Mouse (Mus musculus): ENCODE measurements around the gene Ccdc113. TPM values are rescaled to one million over a fixed set of nuclear protein-coding genes. Genes with fewer than 3 reads are reported as not detected.

Gene Ccdc113
- total RNA-seq, 1 experiment from 2014 or later, result not detected

- ATAC-seq (replicated peaks; ENCODE audit: insufficient number of reproducible peaks, low FRiP score, low TSS enrichment, poor library complexity, severe bottlenecking), result no peak
Observed at GRCm38 (mm10) chr8:95528750-95529310, 5.1 kb upstream of the Ccdc113 start.

- ATAC-seq (replicated peaks; ENCODE audit: insufficient number of reproducible peaks, low FRiP score, low TSS enrichment, poor library complexity, severe bottlenecking), result no peak
Observed at GRCm38 (mm10) chr8:95532206-95532605, 1.7 kb upstream of the Ccdc113 start.

DNA sequence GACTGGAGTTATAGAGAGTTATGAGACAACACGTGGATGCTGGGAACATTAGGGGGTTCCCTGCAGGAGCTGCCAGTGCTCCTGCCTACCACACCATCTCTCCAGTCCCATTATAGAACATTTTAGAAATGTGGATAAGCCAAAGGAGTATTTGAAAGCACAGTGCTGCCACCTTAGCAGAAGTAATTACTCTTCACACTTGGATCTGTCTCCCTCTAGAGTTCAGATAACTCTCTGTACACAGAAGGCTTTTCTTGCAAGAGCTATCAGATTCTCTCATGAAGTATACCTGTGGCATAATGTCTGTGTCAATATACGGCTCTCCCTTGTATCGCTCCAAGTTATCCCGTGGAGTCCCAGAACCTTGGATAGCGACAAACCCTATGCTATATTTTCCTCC is 5.6 kb downstream of the Ccdc113 start:
- no peak for ATAC-seq (replicated peaks; ENCODE audit: insufficient number of reproducible peaks, low FRiP score, low TSS enrichment, poor library complexity, severe bottlenecking)

DNA sequence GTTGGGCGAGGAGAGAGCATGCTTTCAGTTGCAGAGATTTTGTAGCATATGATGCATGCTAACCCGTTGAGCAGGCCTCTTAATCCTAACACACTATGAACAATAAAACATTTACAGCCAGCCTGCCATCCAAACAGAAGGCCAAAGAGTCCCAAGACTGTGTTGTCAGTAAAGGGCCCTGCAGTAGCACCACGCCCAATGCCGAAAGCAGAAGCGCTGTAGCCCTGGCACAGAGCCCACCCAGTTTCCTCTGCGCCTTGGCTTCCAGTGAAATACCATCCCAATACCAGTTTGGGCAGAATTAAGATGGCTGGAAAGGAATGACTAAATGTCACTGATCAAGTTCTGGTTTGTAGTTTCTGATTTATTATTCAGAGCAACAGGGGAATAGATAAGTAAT is 8.3 kb downstream of the Ccdc113 start:
- ATAC-seq (replicated peaks; ENCODE audit: insufficient number of reproducible peaks, low FRiP score, low TSS enrichment, poor library complexity, severe bottlenecking), result no peak

DNA sequence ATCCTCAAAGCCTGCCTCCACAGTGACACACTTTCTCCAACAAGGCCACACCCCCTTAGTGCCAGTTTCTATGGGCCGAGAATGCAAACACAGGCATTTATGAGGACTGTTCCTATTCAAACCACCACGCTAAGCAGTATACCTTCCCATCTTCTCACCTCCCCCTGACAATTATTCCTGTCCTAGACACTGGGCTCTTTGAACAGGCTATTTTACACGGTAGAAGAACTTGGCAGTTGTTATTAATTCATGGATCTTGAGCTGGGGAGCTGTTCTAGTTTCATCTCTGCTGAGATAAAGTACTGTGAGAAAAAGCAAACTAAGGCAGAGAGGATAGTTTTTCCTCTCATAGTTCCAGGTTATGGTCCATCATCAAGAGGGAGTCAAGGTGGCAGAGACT is 9.2 kb downstream of the Ccdc113 start:
- ATAC-seq (replicated peaks; ENCODE audit: insufficient number of reproducible peaks, low FRiP score, low TSS enrichment, poor library complexity, severe bottlenecking), result no peak

DNA sequence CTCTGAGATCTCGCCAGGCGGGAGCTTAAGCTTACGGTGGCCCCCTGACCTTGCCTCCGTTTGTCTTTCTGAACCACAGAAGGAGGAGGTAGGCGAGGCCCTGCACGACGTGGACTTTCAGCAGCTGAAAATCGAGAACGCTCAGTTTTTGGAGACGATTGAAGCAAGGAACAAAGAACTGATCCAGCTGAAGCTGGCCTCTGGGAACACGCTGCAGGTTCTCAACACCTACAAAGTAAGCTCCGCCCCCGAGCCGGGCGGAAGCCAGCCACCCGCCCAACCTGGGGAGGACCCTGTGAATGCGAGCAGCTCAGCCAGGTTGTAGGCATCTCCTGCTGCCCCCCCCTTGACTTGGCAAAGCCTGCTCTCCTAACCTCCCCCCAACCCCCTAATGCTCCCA is 11.9 kb downstream of the Ccdc113 start:
- ATAC-seq (replicated peaks; ENCODE audit: insufficient number of reproducible peaks, low FRiP score, low TSS enrichment, poor library complexity, severe bottlenecking), result no peak

GRCm38 (mm10) chr8:95546986-95547385 is 13.1 kb downstream of the Ccdc113 start:
- ATAC-seq (replicated peaks; ENCODE audit: insufficient number of reproducible peaks, low FRiP score, low TSS enrichment, poor library complexity, severe bottlenecking), result no peak

- no peak for ATAC-seq (replicated peaks; ENCODE audit: insufficient number of reproducible peaks, low FRiP score, low TSS enrichment, poor library complexity, severe bottlenecking)
Observed at GRCm38 (mm10) chr8:95547931-95548330, 14.0 kb downstream of the Ccdc113 start.

DNA sequence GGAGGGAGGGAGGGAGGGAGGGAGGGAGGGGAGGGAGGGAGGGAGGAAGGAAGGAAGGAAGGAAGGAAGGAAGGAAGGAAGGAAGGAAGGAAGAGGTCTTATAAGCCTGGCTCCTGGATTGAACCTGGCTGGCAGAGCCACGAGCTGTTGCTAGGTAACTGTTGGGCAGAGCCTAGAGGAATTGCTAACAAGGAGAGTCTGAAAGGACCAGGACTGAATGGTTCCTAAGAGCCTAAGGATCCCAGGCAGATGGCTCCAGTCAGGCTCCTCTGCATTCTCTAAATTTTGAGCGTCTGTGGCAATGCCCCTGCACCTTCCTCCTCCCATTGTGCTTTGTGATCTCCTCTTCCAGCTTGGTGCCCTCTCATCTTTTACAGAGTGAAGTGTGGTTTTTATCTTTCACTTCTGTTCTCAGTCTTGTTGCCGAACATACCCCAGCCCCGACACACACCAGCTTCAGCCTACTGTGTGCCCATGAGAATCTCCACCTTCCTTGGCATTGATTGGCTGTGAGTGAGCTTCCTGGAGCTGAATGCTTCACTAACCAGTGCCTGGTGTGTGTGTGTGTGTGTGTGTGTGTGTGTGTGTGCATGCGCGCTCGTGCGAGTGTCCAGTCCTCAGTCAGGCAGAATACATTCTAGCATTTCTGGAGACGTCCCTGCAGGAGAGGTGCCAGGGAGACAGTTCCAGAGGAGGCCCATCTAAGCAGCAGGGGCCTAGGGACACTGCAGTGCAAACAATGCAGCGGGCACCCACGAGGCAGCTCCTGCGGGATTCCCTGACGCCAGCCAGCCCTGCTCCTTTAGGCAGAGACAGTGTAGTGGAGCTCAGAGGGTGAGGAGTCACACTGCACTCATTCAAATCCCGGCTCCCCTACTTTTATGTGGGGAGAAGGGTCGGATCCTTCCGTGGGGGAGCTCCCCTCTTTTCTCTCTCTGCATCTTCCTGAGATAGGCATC is 16.3 kb downstream of the Ccdc113 start:
- ATAC-seq (replicated peaks; ENCODE audit: insufficient number of reproducible peaks, low FRiP score, low TSS enrichment, poor library complexity, severe bottlenecking), result no peak

GRCm38 (mm10) chr8:95551577-95551976 is 17.7 kb downstream of the Ccdc113 start:
- ATAC-seq (replicated peaks; ENCODE audit: insufficient number of reproducible peaks, low FRiP score, low TSS enrichment, poor library complexity, severe bottlenecking), result no peak

DNA sequence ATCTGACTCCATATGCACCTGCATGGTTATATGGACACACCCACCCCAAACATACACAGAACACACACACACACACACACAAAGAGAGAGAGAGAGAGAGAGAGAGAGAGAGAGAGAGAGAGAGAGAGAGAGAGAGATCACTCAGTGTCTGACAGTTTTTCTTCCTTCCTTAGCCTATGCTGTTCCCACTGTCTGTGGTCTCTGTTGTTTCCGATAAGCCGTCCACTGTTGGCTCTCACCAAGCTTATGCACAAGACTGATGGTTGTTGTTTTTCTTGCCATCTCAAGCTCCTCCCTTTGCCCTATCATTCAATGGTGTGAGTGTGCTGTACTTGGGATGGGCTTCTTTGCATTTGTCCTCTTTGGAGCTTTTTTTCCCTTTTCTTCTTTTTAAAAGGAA is 22.1 kb downstream of the Ccdc113 start:
- no peak for ATAC-seq (replicated peaks; ENCODE audit: insufficient number of reproducible peaks, low FRiP score, low TSS enrichment, poor library complexity, severe bottlenecking)

DNA sequence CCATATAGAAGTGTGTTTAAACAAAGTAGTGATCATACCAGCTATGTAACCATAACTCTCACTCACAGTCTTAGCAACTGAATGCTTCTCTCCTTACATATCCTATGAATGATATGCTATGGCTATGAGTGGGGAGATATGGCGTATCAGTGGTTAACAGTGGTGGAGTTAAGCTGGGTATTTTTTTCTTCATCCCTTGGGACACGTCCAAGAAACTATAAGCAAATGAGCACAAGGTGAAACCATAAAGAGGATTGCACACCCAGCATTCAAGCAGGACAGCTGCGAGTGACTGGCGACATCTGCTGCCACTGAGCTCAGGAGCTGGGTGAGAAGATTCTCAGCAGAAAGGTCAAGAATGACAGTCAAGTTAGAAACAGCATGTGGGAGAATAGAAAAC is 32.3 kb downstream of the Ccdc113 start:
- ATAC-seq (replicated peaks; ENCODE audit: insufficient number of reproducible peaks, low FRiP score, low TSS enrichment, poor library complexity, severe bottlenecking), result no peak

DNA sequence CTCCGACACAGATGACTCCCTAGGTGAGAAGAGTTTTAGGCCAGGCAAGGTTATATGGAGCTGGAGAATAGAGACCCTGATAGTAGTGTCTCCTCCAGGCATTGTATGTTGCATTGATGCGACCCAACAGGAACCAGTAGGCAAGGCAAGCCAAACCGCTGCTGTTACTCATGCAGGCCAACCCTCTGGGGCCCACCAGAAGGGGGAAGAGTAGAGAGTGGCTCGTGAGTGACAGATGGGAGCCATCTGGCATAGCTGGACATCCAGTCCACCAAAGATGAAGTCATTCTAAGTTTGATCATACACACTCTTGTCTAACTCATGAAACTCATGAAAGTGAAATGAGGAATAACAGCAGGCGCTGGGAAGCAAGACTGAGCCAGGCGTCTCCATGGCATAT is 32.9 kb downstream of the Ccdc113 start:
- no peak for ATAC-seq (replicated peaks; ENCODE audit: insufficient number of reproducible peaks, low FRiP score, low TSS enrichment, poor library complexity, severe bottlenecking)

- ATAC-seq (replicated peaks; ENCODE audit: insufficient number of reproducible peaks, low FRiP score, low TSS enrichment, poor library complexity, severe bottlenecking), result no peak
Observed at GRCm38 (mm10) chr8:95573146-95573545, 39.3 kb downstream of the Ccdc113 start.

DNA sequence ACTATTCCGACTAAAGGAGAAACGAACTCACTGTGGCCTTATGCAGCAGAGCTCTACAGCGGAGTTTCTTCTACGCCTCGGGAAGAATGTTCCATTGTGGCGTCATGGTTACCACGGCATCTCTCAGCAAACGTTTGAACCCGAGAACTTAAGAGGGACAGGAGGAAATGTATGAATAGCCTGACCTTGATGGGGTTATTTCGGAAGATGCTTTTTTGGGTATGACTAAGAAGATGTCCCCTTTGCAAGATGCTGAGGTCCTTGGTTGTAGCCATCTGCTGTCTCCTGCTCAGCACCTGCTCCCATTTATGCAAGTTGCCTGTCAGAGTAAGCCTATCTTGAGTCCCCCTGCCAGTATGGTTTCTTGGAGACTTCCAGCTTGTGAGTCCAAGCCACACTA is 42.4 kb downstream of the Ccdc113 start, which contains the start of gene Prss54:
TSS of gene Prss54 (minus strand) at position 101 of the 400 bp plus-strand sequence.
- ATAC-seq (replicated peaks; ENCODE audit: insufficient number of reproducible peaks, low FRiP score, low TSS enrichment, poor library complexity, severe bottlenecking), result no peak

- ATAC-seq (replicated peaks; ENCODE audit: insufficient number of reproducible peaks, low FRiP score, low TSS enrichment, poor library complexity, severe bottlenecking), result no peak
Observed at GRCm38 (mm10) chr8:95587339-95587738, 53.5 kb downstream of the Ccdc113 start.

GRCm38 (mm10) chr8:95589282-95589681 is 55.4 kb downstream of the Ccdc113 start:
- ATAC-seq (replicated peaks; ENCODE audit: insufficient number of reproducible peaks, low FRiP score, low TSS enrichment, poor library complexity, severe bottlenecking), result no peak

DNA sequence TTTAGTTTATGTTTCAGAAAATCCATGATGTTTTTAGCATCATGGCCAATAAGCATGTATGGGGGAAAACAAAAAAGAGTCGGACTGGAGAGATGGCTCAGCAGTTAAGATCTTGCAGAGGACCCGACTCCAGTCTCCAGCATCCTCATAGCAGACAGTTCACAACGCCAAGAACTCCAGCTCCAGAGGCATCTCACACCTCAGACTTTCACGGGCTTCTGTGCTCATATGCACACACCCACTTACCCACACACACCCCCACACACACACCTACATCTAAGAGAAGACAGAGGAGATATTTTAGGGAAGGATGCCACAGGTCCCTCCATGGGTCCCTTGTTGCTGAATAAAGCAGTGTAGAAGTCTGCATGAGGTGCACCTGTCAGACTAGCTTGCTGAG is 56.7 kb downstream of the Ccdc113 start:
- ATAC-seq (replicated peaks; ENCODE audit: insufficient number of reproducible peaks, low FRiP score, low TSS enrichment, poor library complexity, severe bottlenecking), result no peak

DNA sequence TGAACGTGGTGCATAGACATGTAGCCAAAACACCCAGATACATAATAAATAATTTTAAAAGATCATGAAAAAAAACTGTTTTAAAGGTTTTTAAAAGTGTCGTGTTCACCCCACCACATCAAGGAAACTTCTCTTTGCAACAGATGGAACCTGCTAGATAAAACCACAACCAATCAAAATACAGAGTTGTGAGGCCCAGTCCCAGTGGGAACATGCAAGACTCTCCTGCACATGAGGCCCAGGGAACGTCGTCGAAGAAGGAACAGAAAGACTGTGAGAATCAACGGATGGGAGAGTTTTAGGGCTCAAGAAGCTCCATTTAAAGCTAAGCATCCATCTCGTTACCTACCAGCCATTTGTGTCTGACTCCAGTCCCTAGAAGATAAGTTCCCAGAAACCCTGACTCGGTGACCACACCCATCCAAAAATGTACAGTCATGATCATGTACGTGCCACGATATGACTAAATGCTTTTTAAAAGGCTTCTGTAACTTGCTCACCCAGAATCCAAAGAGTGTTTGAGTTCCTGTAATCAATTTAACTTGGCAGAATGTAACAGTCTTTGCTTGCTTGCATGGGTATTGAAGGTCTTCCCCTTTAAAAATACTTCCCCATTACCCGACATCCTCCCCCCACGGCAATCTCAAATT is 58.4 kb downstream of the Ccdc113 start:
- ATAC-seq (replicated peaks; ENCODE audit: insufficient number of reproducible peaks, low FRiP score, low TSS enrichment, poor library complexity, severe bottlenecking), result no peak
